Mouse (Mus musculus) layer of hippocampus, postnatal 10 days (tissue): ENCODE data around the gene Sv2c. TPM values are rescaled to one million over a fixed set of nuclear protein-coding genes. Genes with fewer than 3 reads are reported as not detected.
A peak's percentile ranks its signal among the peaks of the same experiment; 100 is the strongest.
"Not testable (repeated sequence)": the region's sequence is repeated elsewhere in the genome, so short reads cannot be mapped to it uniquely, and the experiment has no call there.

Experiments used
- DNase-seq, 2 experiments: peaks; one replicate each; pipeline ENCODE4 v3.0.0; 2021; ENCODE audit warnings: low spot score in 2 of 2
- total RNA-seq, 2 experiments: library from RNA; stranded (reverse); gene quantifications; 2 replicates each; pipeline ENCODE4 v1.2.3; 2021

Gene Sv2c
- total RNA-seq, 2 experiments from 2014 or later = 14.5 to 15.0 TPM

- DNase-seq = no peak
Measured at GRCm38 (mm10) chr13:95974106-95974505, 158.3 kb downstream of the Sv2c start.

- DNase-seq = peak; percentile 75 to 79
Measured at GRCm38 (mm10) chr13:95973368-95973958, 158.9 kb downstream of the Sv2c start.

GRCm38 (mm10) chr13:95968031-95968430 lies 164.3 kb downstream of the Sv2c start:
- DNase-seq = not testable (repeated sequence)

- DNase-seq = no peak
Measured at GRCm38 (mm10) chr13:95966791-95967190, 165.6 kb downstream of the Sv2c start.

GRCm38 (mm10) chr13:95965596-95965995 lies 166.8 kb downstream of the Sv2c start:
- DNase-seq = no peak

- DNase-seq = no peak
Measured at GRCm38 (mm10) chr13:95965162-95965561, 167.2 kb downstream of the Sv2c start.

- no peak for DNase-seq
Measured at GRCm38 (mm10) chr13:95964226-95964625, 168.2 kb downstream of the Sv2c start.

GRCm38 (mm10) chr13:95963671-95964070 lies 168.7 kb downstream of the Sv2c start:
- DNase-seq = no peak

GRCm38 (mm10) chr13:95961905-95962304 lies 170.5 kb downstream of the Sv2c start:
- DNase-seq = no peak

- peak in 1 of 2 experiments; percentile 39 for DNase-seq
Measured at GRCm38 (mm10) chr13:95961191-95961791, 171.1 kb downstream of the Sv2c start.

- DNase-seq = no peak
Measured at GRCm38 (mm10) chr13:95960477-95961185, 171.7 kb downstream of the Sv2c start.

GRCm38 (mm10) chr13:95959651-95960476 lies 172.5 kb downstream of the Sv2c start:
- no peak for DNase-seq

- DNase-seq = no peak
Measured at GRCm38 (mm10) chr13:95957134-95957533, 175.2 kb downstream of the Sv2c start.

- no peak for DNase-seq
Measured at GRCm38 (mm10) chr13:95956327-95956781, 176.0 kb downstream of the Sv2c start.

GRCm38 (mm10) chr13:95955204-95955603 lies 177.2 kb downstream of the Sv2c start:
- no peak for DNase-seq

- DNase-seq = no peak
Measured at GRCm38 (mm10) chr13:95953636-95954035, 178.7 kb downstream of the Sv2c start.

GRCm38 (mm10) chr13:95952263-95952662 lies 180.1 kb downstream of the Sv2c start:
- no peak for DNase-seq

- DNase-seq = peak; percentile 41 to 59
Measured at GRCm38 (mm10) chr13:95951098-95951894, 181.1 kb downstream of the Sv2c start.

GRCm38 (mm10) chr13:95950434-95951091 lies 181.8 kb downstream of the Sv2c start:
- no peak for DNase-seq

- peak in 1 of 2 experiments; percentile 3 for DNase-seq
Measured at GRCm38 (mm10) chr13:95949356-95949755, 183.0 kb downstream of the Sv2c start.
